Mouse (Mus musculus): ENCODE measurements around the gene Fam57b.

Gene Fam57b

DNA sequence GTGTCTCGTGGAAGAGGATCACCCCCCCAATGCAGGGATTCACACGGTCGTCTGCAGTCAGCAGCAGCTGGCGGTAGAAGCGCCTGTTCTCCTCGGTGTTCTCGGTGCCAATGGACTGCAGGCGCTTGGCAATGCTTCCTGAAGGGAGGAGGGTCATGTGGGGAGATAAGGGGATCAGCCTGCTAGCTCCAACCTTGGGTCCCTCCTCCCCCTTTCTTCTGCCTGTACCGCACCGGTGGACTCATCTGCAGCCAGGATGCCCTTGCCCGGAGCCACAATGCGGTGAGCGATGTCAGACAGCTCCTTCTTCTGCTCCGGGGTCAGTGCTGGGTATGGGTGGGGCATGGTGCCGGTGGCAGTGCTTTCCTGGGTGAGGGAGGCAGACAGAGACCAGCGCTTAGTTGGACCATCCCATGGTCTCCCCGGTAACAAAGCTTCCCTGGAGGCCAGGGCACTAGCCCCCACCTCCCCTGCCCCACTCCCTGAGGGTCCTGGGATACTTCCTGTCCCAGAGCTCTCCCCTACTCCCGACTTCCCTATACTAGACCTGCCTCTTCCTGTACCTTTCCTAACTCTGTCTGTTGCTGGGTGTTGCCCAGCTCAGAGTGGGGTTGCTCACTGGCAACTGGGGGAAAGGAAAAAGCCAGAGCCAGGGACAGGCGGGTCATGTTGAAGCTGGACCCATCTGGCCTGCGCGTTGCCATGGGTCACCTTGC is at the start of gene Fam57b:
Fam57b (plus strand) TSS at position 258 of the 716 bp plus-strand sequence.
- no peak for DNase-seq (ENCODE audit: extremely low read depth, low read depth, low spot score)

DNA sequence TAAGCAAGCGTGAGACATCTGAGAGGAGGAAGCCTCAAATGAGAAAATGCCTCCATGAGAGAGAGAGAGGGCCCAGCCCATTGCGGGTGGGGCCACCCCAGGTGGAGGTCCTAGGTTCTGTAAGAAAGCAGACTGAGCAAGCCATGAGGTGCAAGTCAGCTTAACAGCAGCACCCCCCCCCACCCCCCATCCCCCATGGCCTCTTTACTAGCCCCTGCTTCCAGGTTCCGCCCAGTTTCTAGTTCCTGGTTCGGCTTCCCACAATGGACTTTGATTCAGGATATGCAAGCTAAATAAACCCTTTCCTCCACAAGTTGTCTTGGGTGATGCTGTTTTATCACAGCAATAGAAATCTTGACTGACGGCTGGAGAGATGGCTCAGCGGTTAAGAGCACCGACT is 48.6 kb upstream of the Fam57b start:
- DNase-seq (ENCODE audit: extremely low read depth, low read depth, low spot score): no peak

DNA sequence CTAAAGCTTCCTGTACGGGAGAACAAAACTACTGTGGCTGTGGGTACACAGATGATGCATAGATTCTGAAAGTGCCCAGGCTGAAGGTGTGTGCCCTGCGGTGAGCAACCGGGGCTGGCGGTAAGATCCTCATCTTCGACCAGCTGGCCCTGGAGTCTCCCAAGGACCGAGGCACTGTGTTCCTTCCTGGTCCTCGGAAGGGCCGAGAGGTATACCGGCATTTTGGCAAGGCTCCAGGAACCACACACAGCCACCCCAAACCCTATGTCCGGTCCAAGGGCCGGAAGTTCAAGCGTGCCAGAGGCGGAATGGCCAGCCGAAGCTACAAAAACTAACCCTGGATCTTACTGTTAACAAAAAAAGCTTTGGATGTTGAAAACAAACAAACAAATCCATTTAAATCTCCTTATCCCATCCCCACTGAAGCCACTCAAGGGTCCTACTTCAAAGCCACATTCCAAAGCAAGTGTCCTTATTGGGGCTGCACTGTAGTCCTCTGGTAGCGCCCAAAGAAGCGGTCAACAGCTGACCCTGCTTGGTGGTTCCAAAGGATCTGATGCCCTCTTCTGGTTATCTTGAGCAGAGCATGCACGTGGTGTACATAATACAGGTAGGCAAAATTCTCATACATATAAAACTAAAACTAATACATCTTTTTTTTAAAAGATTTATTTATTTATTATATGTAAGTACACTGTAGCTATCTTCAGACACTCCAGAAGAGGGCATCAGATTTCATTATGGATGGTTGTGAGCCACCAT is 47.7 kb upstream of the Fam57b start:
- no peak for DNase-seq (ENCODE audit: extremely low read depth, low read depth, low spot score)

DNA sequence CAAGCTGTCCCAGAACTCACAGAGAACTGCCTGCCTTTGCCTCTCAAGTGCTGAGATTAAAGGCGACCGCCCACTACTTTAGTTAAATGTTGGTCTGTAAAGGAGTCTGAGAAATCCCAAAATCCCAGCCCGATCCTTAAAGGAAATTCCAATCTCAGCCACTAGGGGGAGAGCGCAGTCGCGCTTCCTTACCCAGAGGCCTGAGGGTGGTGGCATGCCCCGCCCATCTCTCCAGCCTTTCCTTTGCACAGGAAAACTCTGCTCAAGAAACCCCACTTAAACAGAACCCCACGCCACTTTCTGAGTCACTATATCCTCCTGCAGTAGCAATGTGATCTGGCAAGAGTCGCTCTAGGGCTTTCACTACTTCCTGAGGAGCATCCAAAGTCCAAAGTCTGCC is 42.6 kb upstream of the Fam57b start:
- no peak for DNase-seq (ENCODE audit: extremely low read depth, low read depth, low spot score)

DNA sequence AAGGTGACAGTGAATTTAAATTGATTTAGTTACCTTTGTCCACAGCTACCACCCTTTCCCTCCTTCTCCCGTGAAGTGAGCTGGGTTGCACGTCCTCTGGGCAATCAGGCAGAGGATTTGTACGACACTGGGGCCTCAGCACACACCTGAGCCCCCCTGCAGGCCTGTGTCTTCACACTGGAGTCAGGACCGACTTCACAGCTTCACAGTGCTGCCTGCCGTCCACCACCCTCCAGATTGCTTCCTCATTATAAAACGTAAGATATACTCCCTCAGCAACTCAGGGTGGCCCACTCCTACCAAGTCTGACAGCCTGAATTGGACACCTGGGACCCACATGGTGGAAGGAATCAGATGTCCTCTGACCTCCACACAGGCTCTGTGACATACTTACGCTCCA is 38.9 kb upstream of the Fam57b start:
- no peak for DNase-seq (ENCODE audit: extremely low read depth, low read depth, low spot score)

DNA sequence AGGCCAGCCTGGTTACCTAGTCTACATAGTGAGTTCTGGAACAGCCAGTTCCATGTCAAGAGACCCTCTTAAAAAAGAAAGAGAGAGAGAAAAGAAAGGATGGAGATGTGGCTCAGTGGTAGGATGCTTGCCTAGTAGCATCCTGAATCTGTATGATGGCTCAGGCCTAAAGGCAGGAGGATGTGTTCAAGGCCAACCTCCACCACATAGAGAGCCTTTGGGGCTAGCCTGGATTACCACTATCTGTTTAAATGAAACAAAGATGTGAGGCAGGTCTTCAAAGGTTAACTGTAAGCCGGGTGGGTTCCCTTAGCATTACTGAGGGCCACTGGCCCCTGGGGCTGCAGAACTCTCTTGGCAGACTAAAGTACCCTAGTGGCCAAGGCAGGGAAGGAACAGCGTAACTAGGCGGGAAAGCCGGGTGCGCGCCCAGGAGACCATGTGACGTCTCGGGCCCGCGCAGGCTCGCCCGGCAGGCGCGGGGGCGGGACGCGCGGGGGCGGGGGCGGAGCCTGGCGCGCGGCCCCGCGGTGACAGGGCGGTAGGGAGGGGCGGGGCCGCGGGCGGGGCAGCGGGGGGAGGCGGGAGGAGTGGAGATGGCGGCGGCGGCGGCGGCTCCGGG is 38.3 kb upstream of the Fam57b start, which contains the start of gene Mapk3:
Mapk3 (plus strand) TSS at position 552 of the 622 bp plus-strand sequence.
- no peak for DNase-seq (ENCODE audit: extremely low read depth, low read depth, low spot score)

DNA sequence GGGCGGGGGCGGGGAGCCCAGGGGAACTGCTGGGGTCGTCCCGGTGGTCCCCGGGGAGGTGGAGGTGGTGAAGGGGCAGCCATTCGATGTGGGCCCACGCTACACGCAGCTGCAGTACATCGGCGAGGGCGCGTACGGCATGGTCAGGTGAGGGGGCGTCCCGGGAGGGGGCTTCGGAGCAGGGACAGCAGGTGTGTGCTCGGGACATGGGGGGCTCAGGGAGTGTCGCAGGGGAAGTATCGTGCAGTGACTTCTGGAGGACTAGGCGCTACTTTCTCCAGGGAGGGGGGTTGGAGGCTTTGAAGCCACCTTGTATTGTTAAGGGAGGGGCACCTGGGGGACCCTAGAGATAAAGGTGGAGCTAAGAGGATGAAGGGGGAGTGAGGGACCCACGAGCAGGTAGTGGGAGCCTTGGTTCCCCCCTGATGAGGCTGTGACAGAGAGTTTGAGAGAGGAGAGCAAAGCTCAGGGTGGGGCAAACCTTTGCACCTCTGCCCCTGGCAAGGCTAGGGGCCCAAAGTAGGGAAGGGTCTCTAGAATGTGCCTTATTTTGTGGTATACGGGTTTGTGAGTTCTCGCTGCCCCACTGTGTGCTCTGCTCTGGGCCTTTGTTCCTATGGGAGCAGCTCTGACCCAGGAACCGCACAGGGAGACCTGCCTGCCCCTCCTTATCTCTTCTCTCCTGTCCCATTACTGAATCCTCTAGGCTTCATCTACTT is 37.6 kb upstream of the Fam57b start:
- no peak for DNase-seq (ENCODE audit: extremely low read depth, low read depth, low spot score)

DNA sequence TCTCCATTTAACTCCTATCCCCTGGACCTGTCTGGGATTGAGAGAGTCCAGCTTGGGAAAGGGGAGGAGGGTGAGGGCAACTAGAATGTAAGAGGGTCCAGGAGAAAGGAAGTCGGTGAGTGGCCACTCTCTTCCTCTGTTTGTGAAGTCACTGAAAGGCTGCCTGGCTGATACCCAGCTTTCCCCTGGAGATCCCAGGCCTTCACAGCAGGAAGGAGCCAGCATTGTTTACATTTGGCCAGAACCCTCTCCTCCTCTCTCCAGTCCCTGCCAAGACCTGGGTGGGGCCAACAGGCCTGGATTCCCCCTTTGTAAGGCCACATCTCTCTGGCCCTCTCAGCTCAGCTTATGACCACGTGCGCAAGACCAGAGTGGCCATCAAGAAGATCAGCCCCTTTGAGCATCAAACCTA is 37.1 kb upstream of the Fam57b start:
- no peak for DNase-seq (ENCODE audit: extremely low read depth, low read depth, low spot score)

DNA sequence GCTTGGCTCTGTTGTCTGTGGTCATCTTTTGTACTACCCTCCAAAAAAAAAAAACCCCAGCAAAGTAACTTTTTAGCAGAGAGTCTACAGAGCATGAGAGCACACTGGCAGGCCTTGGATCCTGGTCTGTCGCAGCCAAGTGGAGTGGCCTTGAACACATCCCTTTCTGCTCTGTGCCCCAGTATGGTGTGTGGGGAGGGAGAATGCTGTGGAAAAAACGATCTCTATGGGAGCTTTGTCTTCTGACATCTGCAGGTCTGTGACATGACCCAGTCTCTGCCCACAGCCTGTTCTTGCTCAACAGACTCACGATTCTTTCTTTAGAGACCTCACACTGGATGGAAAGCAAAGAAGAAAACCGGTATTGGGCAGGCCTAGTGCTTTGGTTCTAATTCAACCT is 36.5 kb upstream of the Fam57b start:
- DNase-seq (ENCODE audit: extremely low read depth, low read depth, low spot score): no peak

DNA sequence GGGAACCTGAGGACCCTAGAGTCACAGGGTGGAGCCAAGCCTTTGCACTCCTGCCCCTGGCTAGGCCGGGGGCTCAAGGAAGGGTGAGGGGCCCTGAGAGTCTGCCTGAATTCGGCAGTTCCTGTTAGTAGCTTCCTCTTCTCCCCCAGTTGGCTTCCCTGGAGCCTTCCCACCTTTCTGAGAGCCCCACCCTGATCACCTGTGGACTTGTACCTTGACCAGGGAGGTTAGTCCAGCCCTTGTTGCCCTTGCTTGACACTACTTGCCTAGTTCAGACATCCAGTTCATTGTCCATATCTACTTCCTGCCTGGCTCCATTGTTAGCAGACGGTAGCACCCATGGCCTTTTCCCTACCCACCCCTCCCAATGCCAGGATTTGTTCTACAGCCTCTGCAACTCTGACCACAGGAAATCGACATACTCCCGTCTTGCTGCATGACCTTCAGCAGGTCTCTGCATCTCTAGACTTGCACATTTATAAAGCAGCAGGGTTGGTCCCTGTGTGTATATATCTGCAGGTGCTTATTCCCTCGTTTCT is 35.9 kb upstream of the Fam57b start:
- no peak for DNase-seq (ENCODE audit: extremely low read depth, low read depth, low spot score)

DNA sequence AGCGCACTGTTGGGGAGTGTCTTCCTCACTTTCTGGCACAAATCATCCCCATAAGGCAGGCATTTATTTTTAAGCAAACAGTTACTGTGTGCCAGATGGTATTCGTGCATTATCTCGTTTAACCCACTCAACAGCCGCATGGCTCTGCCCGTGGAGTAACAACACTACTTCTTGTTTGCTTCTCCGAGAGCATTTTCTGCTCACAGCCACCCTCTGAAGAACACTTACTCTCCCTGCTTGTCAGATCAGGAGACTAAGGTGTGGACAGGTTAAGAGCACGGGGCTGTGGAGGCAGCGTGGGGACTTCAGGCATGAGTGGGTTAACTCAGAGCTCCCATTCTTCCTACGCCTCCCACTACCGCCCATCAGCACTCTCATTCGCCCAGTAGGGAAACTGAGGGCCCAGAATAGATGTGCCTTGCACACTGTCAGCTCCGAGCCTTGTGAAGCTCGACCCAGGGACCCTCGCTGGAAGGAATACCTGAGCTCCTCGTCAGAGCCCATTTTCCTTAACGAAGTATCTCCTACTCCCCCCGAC is 34.9 kb upstream of the Fam57b start:
- no peak for DNase-seq (ENCODE audit: extremely low read depth, low read depth, low spot score)

DNA sequence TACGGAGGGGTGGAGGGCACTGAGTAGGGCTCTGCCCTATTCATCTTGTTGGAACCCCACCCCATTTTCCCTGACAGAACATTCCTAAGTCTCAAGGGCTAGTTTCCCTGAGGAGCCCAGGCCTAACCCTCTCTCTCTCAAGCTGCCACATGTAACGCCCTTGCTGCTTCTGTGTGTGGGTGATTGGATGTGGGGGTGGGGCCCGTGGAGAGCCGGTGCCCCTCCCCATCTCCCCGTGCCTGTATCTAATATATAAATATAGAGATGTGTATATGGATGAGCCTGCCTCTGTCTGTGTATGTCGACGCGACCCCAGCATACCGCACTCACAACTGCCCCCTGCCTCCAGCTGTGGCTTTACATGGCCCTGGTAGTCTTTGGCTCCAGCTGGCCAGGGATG is 31.9 kb upstream of the Fam57b start:
- no peak for DNase-seq (ENCODE audit: extremely low read depth, low read depth, low spot score)

DNA sequence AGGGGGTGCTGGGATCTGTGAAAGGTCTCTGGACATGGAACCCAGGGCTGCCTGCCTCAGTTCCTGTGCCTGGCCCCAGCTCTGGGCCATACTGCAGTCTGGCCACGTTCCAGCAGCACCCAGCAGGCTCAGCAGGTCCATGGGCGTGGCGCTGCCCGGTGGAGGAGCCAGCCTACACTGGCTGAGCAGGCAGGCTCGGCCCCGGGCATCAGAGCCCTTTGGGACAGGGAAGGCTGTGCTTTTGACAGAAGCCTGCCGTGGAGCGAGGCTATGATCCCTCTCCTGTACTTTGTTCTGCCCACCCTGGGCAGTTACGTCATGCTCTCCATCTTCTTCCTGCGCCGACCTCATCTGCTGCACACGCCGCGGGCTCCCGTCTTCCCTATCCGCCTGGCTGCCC is 31.3 kb upstream of the Fam57b start, which contains the start of gene Gdpd3:
Gdpd3 (plus strand) TSS at position 134 of the 400 bp plus-strand sequence.
- DNase-seq (ENCODE audit: extremely low read depth, low read depth, low spot score): no peak

DNA sequence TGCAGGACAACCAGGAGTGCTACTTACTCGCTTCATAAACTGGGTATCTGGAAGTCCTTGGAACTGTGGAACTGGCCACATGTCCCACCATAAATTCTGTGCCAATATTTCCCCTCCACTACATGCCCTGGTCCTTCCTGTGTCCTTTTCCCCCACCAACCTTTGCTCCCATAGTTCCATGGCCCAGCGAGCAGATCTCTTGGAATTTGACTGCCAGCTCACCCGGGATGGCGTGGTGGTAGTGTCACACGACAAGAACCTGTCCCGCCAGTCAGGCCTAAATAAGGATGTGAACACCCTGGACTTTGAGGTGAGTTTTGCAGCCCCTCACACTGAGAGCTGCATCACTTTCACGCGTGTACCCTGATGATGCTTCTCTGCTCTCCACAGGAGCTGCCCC is 30.5 kb upstream of the Fam57b start:
- no peak for DNase-seq (ENCODE audit: extremely low read depth, low read depth, low spot score)

DNA sequence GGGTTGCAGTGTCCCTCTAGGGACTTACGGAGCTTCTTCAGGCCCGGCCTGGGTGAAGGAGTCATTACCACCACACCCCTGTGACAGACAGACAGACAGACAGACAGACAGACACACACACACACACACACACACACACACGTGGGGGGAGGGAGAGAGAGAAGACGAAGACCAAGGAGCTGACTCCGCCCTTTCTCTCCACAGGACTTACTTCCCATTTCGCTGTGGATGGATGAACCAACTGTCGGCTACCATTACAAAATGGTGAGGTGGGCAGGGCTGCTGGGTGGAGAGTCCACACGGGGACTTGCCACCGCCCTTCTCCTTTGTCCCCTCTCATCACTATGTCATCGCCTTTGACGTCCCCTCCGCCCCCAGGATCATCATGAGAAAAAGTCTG is 26.7 kb upstream of the Fam57b start:
- DNase-seq (ENCODE audit: extremely low read depth, low read depth, low spot score): no peak

DNA sequence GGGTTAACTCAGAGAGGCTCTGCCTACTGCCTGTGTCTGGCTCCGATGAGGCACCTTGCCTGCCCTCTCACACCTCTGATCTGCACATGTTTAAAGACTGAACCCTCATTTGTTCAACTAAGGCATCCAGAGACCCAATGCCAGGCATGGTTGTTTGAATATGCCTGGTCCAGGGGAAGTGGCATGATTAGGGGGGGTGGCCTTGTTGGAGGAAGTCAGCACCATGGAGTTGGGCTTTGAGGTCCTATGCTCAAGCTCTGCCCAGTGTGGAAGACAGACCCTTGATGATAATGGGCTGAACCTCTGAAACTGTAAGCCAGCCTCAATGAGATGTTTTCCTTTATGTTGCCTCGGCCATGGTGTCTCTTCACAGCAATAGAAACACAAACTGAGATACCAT is 24.1 kb upstream of the Fam57b start:
- DNase-seq (ENCODE audit: extremely low read depth, low read depth, low spot score): no peak

DNA sequence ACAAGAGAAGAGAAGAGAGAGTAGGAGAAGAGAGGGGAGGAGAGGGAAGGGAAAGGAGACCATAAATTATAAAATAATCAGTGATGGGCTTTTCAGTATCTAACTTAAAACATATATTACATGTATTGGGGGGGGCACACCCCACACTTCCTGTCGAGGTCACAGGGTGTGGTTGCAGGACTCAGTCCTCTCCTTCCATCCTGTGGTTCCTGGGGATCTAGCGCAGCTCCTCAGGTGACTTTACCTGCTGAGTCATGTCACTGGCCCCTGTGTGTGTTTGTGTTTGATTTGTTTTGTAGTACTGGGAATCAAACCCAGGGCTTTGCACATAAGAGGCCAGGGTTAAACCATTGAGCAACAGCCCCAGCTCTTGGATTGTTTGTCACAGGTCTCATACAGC is 23.0 kb upstream of the Fam57b start:
- DNase-seq (ENCODE audit: extremely low read depth, low read depth, low spot score): no peak

DNA sequence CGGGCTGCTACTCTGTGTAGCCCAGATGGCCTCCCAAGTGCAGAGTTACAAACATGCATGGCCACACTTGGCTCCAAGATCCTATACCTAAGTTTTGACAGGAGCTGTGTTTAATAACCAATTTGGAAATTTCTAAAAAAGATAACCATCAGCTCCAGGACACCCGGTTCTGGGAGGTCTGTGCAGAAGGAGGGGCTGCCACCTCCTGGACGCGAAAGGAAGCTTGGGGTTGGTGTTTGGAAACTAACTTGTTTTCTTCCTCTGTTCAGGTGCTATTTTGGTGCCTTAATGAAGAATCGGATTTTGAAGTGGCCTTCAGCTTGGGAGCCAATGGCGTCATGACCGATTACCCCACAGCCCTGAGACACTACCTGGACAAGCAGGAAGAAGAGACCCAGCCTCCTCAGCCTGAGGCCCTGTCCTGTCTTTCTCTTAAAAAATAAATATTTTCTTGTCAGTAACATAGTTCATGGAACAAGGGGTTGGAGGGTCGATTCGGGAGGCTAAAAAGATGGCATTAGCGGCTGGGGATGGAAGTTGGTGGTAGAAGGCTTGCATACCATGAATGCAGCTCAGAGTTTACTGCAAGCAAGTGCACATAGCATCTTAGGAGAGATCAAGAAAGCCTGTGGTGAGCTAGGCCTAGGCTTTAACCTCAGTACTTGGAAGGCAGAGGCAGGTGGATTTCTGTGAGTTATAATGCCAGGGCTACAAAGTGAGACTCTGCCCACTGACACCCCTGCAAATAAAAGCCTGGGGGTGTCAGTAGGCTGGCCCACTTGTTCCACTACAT is 22.1 kb upstream of the Fam57b start:
- DNase-seq (ENCODE audit: extremely low read depth, low read depth, low spot score): no peak

DNA sequence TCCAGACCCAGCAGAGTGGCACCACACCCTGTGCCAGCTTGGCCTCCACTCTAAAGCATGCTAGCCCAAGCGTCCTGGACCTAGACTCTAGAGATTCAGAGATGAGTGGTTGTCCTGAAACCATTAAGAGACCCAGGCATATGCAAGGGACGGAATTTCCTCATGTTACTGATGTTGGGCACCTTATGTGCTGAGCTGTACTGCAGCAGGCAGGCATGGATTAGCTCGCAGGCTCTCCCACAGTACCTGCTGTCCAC is 21.6 kb upstream of the Fam57b start:
- DNase-seq (ENCODE audit: extremely low read depth, low read depth, low spot score): no peak

DNA sequence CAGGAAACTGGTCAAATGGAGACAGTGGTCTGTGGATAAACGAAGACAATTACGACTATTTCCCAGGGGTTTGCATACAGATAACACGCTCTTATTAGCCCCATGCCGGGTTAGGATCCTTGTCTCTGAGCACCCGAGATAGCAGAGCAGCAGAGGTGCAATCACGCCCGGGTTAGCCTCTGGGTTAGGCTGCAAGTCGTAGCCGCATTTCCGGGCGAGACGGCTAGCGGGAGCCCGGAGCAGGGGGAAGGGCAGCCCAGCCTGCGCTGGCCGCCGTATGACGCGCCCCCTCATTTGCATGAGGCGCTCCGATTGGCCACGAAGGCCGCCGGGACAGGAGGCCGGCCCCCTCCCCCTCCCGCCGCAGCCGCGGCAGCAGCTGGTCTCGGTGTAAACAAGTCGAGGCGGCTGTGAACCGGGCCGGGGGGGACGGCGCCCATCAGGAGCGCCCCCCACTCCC is 20.8 kb upstream of the Fam57b start, which contains the start of gene Ypel3:
Ypel3 (plus strand) TSS at position 358 of the 460 bp plus-strand sequence.
- no peak for DNase-seq (ENCODE audit: extremely low read depth, low read depth, low spot score)

Measured in fat pad, adult 2 months (tissue).